Mouse (Mus musculus): ENCODE data around the gene Sipa1l1. TPM values are rescaled to one million over a fixed set of nuclear protein-coding genes. Genes with fewer than 3 reads are reported as not detected.

The Sipa1l1 gene
- polyA plus RNA-seq, 1 experiment from 2014 or later: 14.1 TPM

- 76% methylated on average over 6 of the region's 6 CpGs for WGBS
- Histone ChIP-seq H3K27ac (no peak overlapping the region), H3K9ac (no peak overlapping the region), H3K4me1 (replicated peaks; ENCODE audit: control insufficient read depth, insufficient read depth, low read length) (no peaks in the 10 kb centered on the region), H3K4me3 (replicated peaks; ENCODE audit: low read length) (no peak overlapping the region), H3K9me3 (ENCODE audit: control insufficient read depth, low read length) (no peaks in the 10 kb centered on the region), H3K27me3 (ENCODE audit: control insufficient read depth, insufficient read depth, low read length) (no peaks in the 10 kb centered on the region), H3K36me3 (replicated peaks; ENCODE audit: control insufficient read depth, insufficient read depth) (no peaks in the 10 kb centered on the region), H3K4me2 (replicated peaks) (no peak overlapping the region)
- DNase-seq (ENCODE audit: low spot score) (no peak), ATAC-seq (ENCODE audit: low FRiP score) (no peak)
Measured at GRCm38 (mm10) chr12:82216801-82217553, 47.9 kb downstream of the Sipa1l1 start.

GRCm38 (mm10) chr12:82218201-82218600, 49.1 kb downstream of the Sipa1l1 start:
- no peaks in the 10 kb centered on the region for H3K36me3 ChIP-seq (replicated peaks; ENCODE audit: control insufficient read depth, insufficient read depth)
- no peak overlapping the region for H3K4me3 ChIP-seq (replicated peaks; ENCODE audit: low read length)
- no peak overlapping the region for H3K9ac ChIP-seq
- no peaks in the 10 kb centered on the region for H3K27me3 ChIP-seq (ENCODE audit: control insufficient read depth, insufficient read depth, low read length)
- WGBS: 95% methylated on average over 7 of the region's 7 CpGs
- no peak overlapping the region for H3K4me2 ChIP-seq (replicated peaks)
- ATAC-seq (ENCODE audit: low FRiP score) (no peak), DNase-seq (ENCODE audit: low spot score) (no peak)
- H3K9me3 ChIP-seq (ENCODE audit: control insufficient read depth, low read length): no peaks in the 10 kb centered on the region
- no peaks in the 10 kb centered on the region for H3K4me1 ChIP-seq (replicated peaks; ENCODE audit: control insufficient read depth, insufficient read depth, low read length)
- no peak overlapping the region for H3K27ac ChIP-seq

- ATAC-seq (ENCODE audit: low FRiP score) (no peak), DNase-seq (ENCODE audit: low spot score) (no peak)
- H3K36me3 ChIP-seq (replicated peaks; ENCODE audit: control insufficient read depth, insufficient read depth): no peaks in the 10 kb centered on the region
- 88% methylated on average over 5 of the region's 5 CpGs for WGBS
- H3K4me2 ChIP-seq (replicated peaks): no peak overlapping the region
- no peak overlapping the region for H3K9ac ChIP-seq
- no peaks in the 10 kb centered on the region for H3K9me3 ChIP-seq (ENCODE audit: control insufficient read depth, low read length)
- no peak overlapping the region for H3K4me3 ChIP-seq (replicated peaks; ENCODE audit: low read length)
- H3K4me1 ChIP-seq (replicated peaks; ENCODE audit: control insufficient read depth, insufficient read depth, low read length): no peaks in the 10 kb centered on the region
- no peaks in the 10 kb centered on the region for H3K27me3 ChIP-seq (ENCODE audit: control insufficient read depth, insufficient read depth, low read length)
- H3K27ac ChIP-seq: no peak overlapping the region
Measured at GRCm38 (mm10) chr12:82220367-82221089, 51.4 kb downstream of the Sipa1l1 start.

- Histone ChIP-seq H3K36me3 (replicated peaks; ENCODE audit: control insufficient read depth, insufficient read depth) (no peaks in the 10 kb centered on the region), H3K27ac (no peak overlapping the region), H3K4me2 (replicated peaks) (no peak overlapping the region), H3K4me1 (replicated peaks; ENCODE audit: control insufficient read depth, insufficient read depth, low read length) (0 out of 2 replicates have a peak, but pooled peaks cover 7% of the 10 kb centered on the region), H3K9ac (no peak overlapping the region), H3K9me3 (ENCODE audit: control insufficient read depth, low read length) (no peaks in the 10 kb centered on the region), H3K4me3 (replicated peaks; ENCODE audit: low read length) (no peak overlapping the region), H3K27me3 (ENCODE audit: control insufficient read depth, insufficient read depth, low read length) (no peaks in the 10 kb centered on the region)
- ATAC-seq (ENCODE audit: low FRiP score) (no peak), DNase-seq (ENCODE audit: low spot score) (no peak)
- 82% methylated on average over 9 of the region's 9 CpGs for WGBS
Measured at GRCm38 (mm10) chr12:82223126-82223815, 54.2 kb downstream of the Sipa1l1 start.

- WGBS: 97% methylated on average over 7 of the region's 7 CpGs
- H3K9me3 ChIP-seq (ENCODE audit: control insufficient read depth, low read length): no peaks in the 10 kb centered on the region
- H3K27ac ChIP-seq: no peak overlapping the region
- DNase-seq (ENCODE audit: low spot score) (no peak), ATAC-seq (ENCODE audit: low FRiP score) (no peak)
- no peak overlapping the region for H3K9ac ChIP-seq
- H3K27me3 ChIP-seq (ENCODE audit: control insufficient read depth, insufficient read depth, low read length): no peaks in the 10 kb centered on the region
- H3K36me3 ChIP-seq (replicated peaks; ENCODE audit: control insufficient read depth, insufficient read depth): no peaks in the 10 kb centered on the region
- 0 out of 2 replicates have a peak, but pooled peaks cover 7% of the 10 kb centered on the region for H3K4me1 ChIP-seq (replicated peaks; ENCODE audit: control insufficient read depth, insufficient read depth, low read length)
- H3K4me3 ChIP-seq (replicated peaks; ENCODE audit: low read length): no peak overlapping the region
- H3K4me2 ChIP-seq (replicated peaks): no peak overlapping the region
Measured at GRCm38 (mm10) chr12:82224848-82225247, 55.7 kb downstream of the Sipa1l1 start.

GRCm38 (mm10) chr12:82225278-82225677, 56.2 kb downstream of the Sipa1l1 start:
- ATAC-seq (ENCODE audit: low FRiP score) (no peak), DNase-seq (ENCODE audit: low spot score) (no peak)
- H3K9ac ChIP-seq: no peak overlapping the region
- no peak overlapping the region for H3K27ac ChIP-seq
- H3K9me3 ChIP-seq (ENCODE audit: control insufficient read depth, low read length): no peaks in the 10 kb centered on the region
- H3K4me1 ChIP-seq (replicated peaks; ENCODE audit: control insufficient read depth, insufficient read depth, low read length): 0 out of 2 replicates have a peak, but pooled peaks cover 7% of the 10 kb centered on the region
- WGBS: 94% methylated on average over 2 of the region's 2 CpGs
- no peaks in the 10 kb centered on the region for H3K36me3 ChIP-seq (replicated peaks; ENCODE audit: control insufficient read depth, insufficient read depth)
- H3K4me2 ChIP-seq (replicated peaks): no peak overlapping the region
- no peaks in the 10 kb centered on the region for H3K27me3 ChIP-seq (ENCODE audit: control insufficient read depth, insufficient read depth, low read length)
- no peak overlapping the region for H3K4me3 ChIP-seq (replicated peaks; ENCODE audit: low read length)

GRCm38 (mm10) chr12:82225751-82226228, 56.7 kb downstream of the Sipa1l1 start:
- WGBS: 49% methylated on average over 4 of the region's 4 CpGs
- Histone ChIP-seq H3K36me3 (replicated peaks; ENCODE audit: control insufficient read depth, insufficient read depth) (no peaks in the 10 kb centered on the region), H3K4me1 (replicated peaks; ENCODE audit: control insufficient read depth, insufficient read depth, low read length) (0 out of 2 replicates have a peak, but pooled peaks cover 7% of the 10 kb centered on the region), H3K4me3 (replicated peaks; ENCODE audit: low read length) (no peak overlapping the region), H3K9me3 (ENCODE audit: control insufficient read depth, low read length) (no peaks in the 10 kb centered on the region), H3K27ac (no peak overlapping the region), H3K9ac (no peak overlapping the region), H3K4me2 (replicated peaks) (no peak overlapping the region), H3K27me3 (ENCODE audit: control insufficient read depth, insufficient read depth, low read length) (no peaks in the 10 kb centered on the region)
- DNase-seq (ENCODE audit: low spot score) (no peak), ATAC-seq (ENCODE audit: low FRiP score) (no peak)

- ATAC-seq (ENCODE audit: low FRiP score) (no peak), DNase-seq (ENCODE audit: low spot score) (no peak)
- Histone ChIP-seq H3K9ac (no peak overlapping the region), H3K4me1 (replicated peaks; ENCODE audit: control insufficient read depth, insufficient read depth, low read length) (0 out of 2 replicates have a peak, but pooled peaks cover 7% of the 10 kb centered on the region), H3K36me3 (replicated peaks; ENCODE audit: control insufficient read depth, insufficient read depth) (no peaks in the 10 kb centered on the region), H3K4me3 (replicated peaks; ENCODE audit: low read length) (no peak overlapping the region), H3K27me3 (ENCODE audit: control insufficient read depth, insufficient read depth, low read length) (no peaks in the 10 kb centered on the region), H3K9me3 (ENCODE audit: control insufficient read depth, low read length) (no peaks in the 10 kb centered on the region), H3K4me2 (replicated peaks) (no peak overlapping the region), H3K27ac (no peak overlapping the region)
- WGBS: 64% methylated on average over 6 of the region's 6 CpGs
Measured at GRCm38 (mm10) chr12:82226311-82227066, 57.4 kb downstream of the Sipa1l1 start.

Data from hindbrain, embryonic 14.5 days (tissue).